In genomic region chr7:16947959-16948361, GRCm38 (mm10) we compare ENCODE assay signal across 9 mouse cellular contexts. TPM values are rescaled to one million over a fixed set of nuclear protein-coding genes. Genes with fewer than 3 reads are reported as not detected.
A peak's percentile ranks its signal among the peaks of the same experiment; 100 is the strongest.
DNase-seq lines count a peak whose midpoint lies in the region; ATAC-seq and TF ChIP-seq lines count a peak whose summit lies in the region.
"Had no signal": no experiment of that assay in that cellular context is flagged by ENCODE, and none has a peak within 500 bp of the region (broad histone marks: within the 10 kb centered on the region; RNA-seq: fewer than 3 reads in every experiment).

No protein-coding gene starts in this region.

- 0% methylated on average over 4 of the region's 4 CpGs for WGBS in cerebellum, adult 2 months
- WGBS in intestine, embryonic 14.5 days = 8% methylated on average over 4 of the region's 4 CpGs
- WGBS in neural tube, embryonic 11.5 days = 13% methylated on average over 4 of the region's 4 CpGs

- peak; percentile 78 for DNase-seq in kidney, postnatal 10 days
- no peak for DNase-seq in kidney, adult 11 months
- peak; percentile 57 to 59 for DNase-seq in cerebellum, adult 2 months
- peak; percentile 76 for DNase-seq in gastrocnemius, postnatal 14 days
- DNase-seq in intestine, embryonic 14.5 days (ENCODE audit: low spot score) = no peak
- no peak for DNase-seq in neural tube, embryonic 11.5 days (ENCODE audit: low spot score)
- DNase-seq in spleen, adult 12 weeks (ENCODE audit: low spot score) = no peak
- DNase-seq in liver = no peak

- intact Hi-C loops in gastrocnemius, postnatal 14 days (cut with DNase I; ENCODE audit: low total_unique reads) = loop anchor here (2.0 kb wide), 1 partner anchor 13 kb away; no protein-coding TSS in a partner anchor

- H3K36me3 ChIP-seq in intestine, embryonic 14.5 days (ENCODE audit: control insufficient read depth, insufficient read depth, low read length) = no peaks in the 10 kb centered on the region
- no peaks in the 10 kb centered on the region for H3K36me3 ChIP-seq in neural tube, embryonic 11.5 days (ENCODE audit: control insufficient read depth, insufficient read depth, low read length)
- H3K36me3 ChIP-seq: G1E had no signal

- H3K4me3 ChIP-seq in cerebellum, adult 2 months (replicated peaks; ENCODE audit: insufficient read depth, low read depth, low read length) = peak overlapping the region; percentile 87
- H3K4me3 ChIP-seq in intestine, embryonic 14.5 days (ENCODE audit: low read depth, low read length) = no peak overlapping the region
- no peak overlapping the region; the same call in 1 of the 2 replicates for H3K4me3 ChIP-seq in neural tube, embryonic 11.5 days (ENCODE audit: low read depth, low read length)

- peaks cover 26% of the 10 kb centered on the region; the same call in 1 of the 2 replicates for H3K4me1 ChIP-seq in cerebellum, adult 2 months (ENCODE audit: control insufficient read depth, insufficient read depth, low read length)
- H3K4me1 ChIP-seq in intestine, embryonic 14.5 days (replicated peaks; ENCODE audit: control insufficient read depth, insufficient read depth, low read length) = peaks cover 41% of the 10 kb centered on the region
- H3K4me1 ChIP-seq in neural tube, embryonic 11.5 days (ENCODE audit: control insufficient read depth, insufficient read depth, low read length) = peaks cover 34% of the 10 kb centered on the region

- peak overlapping the region; percentile 62; the same call in 1 of the 2 replicates for H3K27ac ChIP-seq in cerebellum, adult 2 months (ENCODE audit: insufficient read depth, low read length)
- 0 out of 2 replicates have a peak overlapping the region, but pooled peaks have one; percentile 1 for H3K27ac ChIP-seq in intestine, embryonic 14.5 days (ENCODE audit: low read depth)
- H3K27ac ChIP-seq in neural tube, embryonic 11.5 days (ENCODE audit: low read depth, low read length) = no peak overlapping the region

- TF ChIP-seq POLR2A in cerebellum, adult 2 months (IDR thresholded peaks at IDR 0.05; ENCODE audit: borderline replicate concordance, insufficient read depth, low read length) = no peak

- no peak for TF ChIP-seq CTCF in cerebellum, adult 2 months (IDR thresholded peaks at IDR 0.05; ENCODE audit: borderline replicate concordance, insufficient read depth, low read depth, low read length)

- H3K9me3 ChIP-seq in intestine, embryonic 14.5 days (ENCODE audit: control insufficient read depth, low read length) = no peaks in the 10 kb centered on the region
- no peaks in the 10 kb centered on the region for H3K9me3 ChIP-seq in neural tube, embryonic 11.5 days (ENCODE audit: control insufficient read depth, low read length)

- H3K27me3 ChIP-seq in cerebellum, adult 2 months (ENCODE audit: control insufficient read depth, insufficient read depth, low read length) = no peaks in the 10 kb centered on the region
- H3K27me3 ChIP-seq in intestine, embryonic 14.5 days (replicated peaks; ENCODE audit: control insufficient read depth, insufficient read depth, low read length) = peaks cover 49% of the 10 kb centered on the region
- H3K27me3 ChIP-seq in neural tube, embryonic 11.5 days (ENCODE audit: control insufficient read depth, insufficient read depth, low read length) = peaks cover 49% of the 10 kb centered on the region

- no peak overlapping the region for H3K9ac ChIP-seq in intestine, embryonic 14.5 days (ENCODE audit: low read length)
- H3K9ac ChIP-seq in neural tube, embryonic 11.5 days (ENCODE audit: low read length) = 0 out of 2 replicates have a peak overlapping the region, but pooled peaks have one; percentile 27

- no peak for ATAC-seq in intestine, embryonic 14.5 days (replicated peaks; ENCODE audit: low FRiP score, low TSS enrichment, low read depth)
- no peak for ATAC-seq in neural tube, embryonic 11.5 days (ENCODE audit: insufficient read depth, low FRiP score, low TSS enrichment)

- H3K4me2 ChIP-seq in intestine, embryonic 14.5 days (ENCODE audit: low read length) = peak overlapping the region; percentile 61
- peak overlapping the region; percentile 64 for H3K4me2 ChIP-seq in neural tube, embryonic 11.5 days (ENCODE audit: low read depth)

RNA-seq across cellular contexts. Expression of gene Pnmal2, which starts 3.5 kb away (rescaled TPM):
- 135 and 136 TPM in 2 replicates for polyA plus RNA-seq in cerebellum, adult 2 months (2012; rRNA removed)
- 10 to 100 TPM in 1 of 2 experiments, 1 to 10 TPM in 1; 9.2 to 11.8 TPM for total RNA-seq in gastrocnemius, postnatal 14 days (2021)
- 4.1 and 5.3 TPM in 2 replicates for polyA plus RNA-seq in intestine, embryonic 14.5 days (2014; fragmentation: Nextera tagmentation; extraction: Ambion mirVana)
- 9.4 and 10.5 TPM in 2 replicates for polyA plus RNA-seq in neural tube, embryonic 11.5 days (2014; fragmentation: Nextera tagmentation; extraction: Ambion mirVana)
- polyA plus RNA-seq: G1E had no signal

RNA-seq across cellular contexts. Expression of gene Pnmal1, which starts 11.5 kb away (rescaled TPM):
- polyA plus RNA-seq in cerebellum, adult 2 months (2012; rRNA removed) = 27.4 and 29.9 TPM in 2 replicates
- total RNA-seq in gastrocnemius, postnatal 14 days (2021) = not detected
- polyA plus RNA-seq in intestine, embryonic 14.5 days (2014; fragmentation: Nextera tagmentation; extraction: Ambion mirVana) = 3.7 and 4.1 TPM in 2 replicates
- 15.6 and 18.0 TPM in 2 replicates for polyA plus RNA-seq in neural tube, embryonic 11.5 days (2014; fragmentation: Nextera tagmentation; extraction: Ambion mirVana)

RNA-seq across cellular contexts. Expression of gene Calm3, which starts 24.0 kb away (rescaled TPM):
- polyA plus RNA-seq in cerebellum, adult 2 months (2012; rRNA removed) = 1,355 and 1,504 TPM in 2 replicates
- 100 to 1,000 TPM; 247 to 276 TPM for total RNA-seq in gastrocnemius, postnatal 14 days (2021)
- 184 and 190 TPM in 2 replicates for polyA plus RNA-seq in intestine, embryonic 14.5 days (2014; fragmentation: Nextera tagmentation; extraction: Ambion mirVana)
- 257 and 263 TPM in 2 replicates for polyA plus RNA-seq in neural tube, embryonic 11.5 days (2014; fragmentation: Nextera tagmentation; extraction: Ambion mirVana)

RNA-seq across cellular contexts. Expression of gene Gm42372, which starts 34.9 kb away (rescaled TPM):
- 33.2 and 34.4 TPM in 2 replicates for polyA plus RNA-seq in cerebellum, adult 2 months (2012; rRNA removed)
- under 1 TPM in 1 of 2 experiments, not detected in 1; 0.04 TPM for total RNA-seq in gastrocnemius, postnatal 14 days (2021)
- 0.51 and 0.62 TPM in 2 replicates for polyA plus RNA-seq in intestine, embryonic 14.5 days (2014; fragmentation: Nextera tagmentation; extraction: Ambion mirVana)
- polyA plus RNA-seq in neural tube, embryonic 11.5 days (2014; fragmentation: Nextera tagmentation; extraction: Ambion mirVana) = 1.8 and 2.0 TPM in 2 replicates
- polyA plus RNA-seq: G1E had no signal

RNA-seq across cellular contexts. Expression of gene Ptgir, which starts 41.7 kb away (rescaled TPM):
- polyA plus RNA-seq in cerebellum, adult 2 months (2012; rRNA removed) = 0.11 TPM in 2 replicates
- total RNA-seq in gastrocnemius, postnatal 14 days (2021) = 1 to 10 TPM; 1.6 to 2.6 TPM
- polyA plus RNA-seq in intestine, embryonic 14.5 days (2014; fragmentation: Nextera tagmentation; extraction: Ambion mirVana) = 2.2 and 2.3 TPM in 2 replicates
- 0.41 and 0.76 TPM in 2 replicates for polyA plus RNA-seq in neural tube, embryonic 11.5 days (2014; fragmentation: Nextera tagmentation; extraction: Ambion mirVana)

Comparison
In these comparisons a context has a peak if more than half of its experiments do, and no peak if none do; other contexts are left out.
1. DNase-seq: peak in kidney, postnatal 10 days (single experiment), cerebellum, adult 2 months (2 of 2) and gastrocnemius, postnatal 14 days (single experiment); none in kidney, adult 11 months (single experiment), intestine, embryonic 14.5 days (single experiment), neural tube, embryonic 11.5 days (single experiment), spleen, adult 12 weeks (single experiment) and liver (single experiment).
2. RNA of gene Pnmal2, which starts 3.5 kb away (polyA plus RNA-seq): 135 to 136 TPM in cerebellum, adult 2 months; 9.4 to 10.5 TPM in neural tube, embryonic 11.5 days and 4.1 to 5.3 TPM in intestine, embryonic 14.5 days; every median in the first group is over 10 times any median in the second.